Mouse (Mus musculus) ES-E14 (cell line): ENCODE measurements around the gene Atf2.

ENCODE experiments used
- CHD2 ChIP-seq: IDR thresholded peaks from 2 replicates; pipeline ENCODE4 v1.6.1; 2014; ENCODE audit warnings: mild to moderate bottlenecking, low read depth, low read length, inconsistent platforms
- HCFC1 ChIP-seq: IDR thresholded peaks from 2 replicates; pipeline ENCODE4 v1.6.1; 2012; ENCODE audit warnings: low read length, inconsistent platforms, borderline replicate concordance; ENCODE audit not compliant: insufficient read depth
- MAFK ChIP-seq: IDR thresholded peaks from 2 replicates; pipeline ENCODE4 v1.6.1; 2014; ENCODE audit warnings: mild to moderate bottlenecking, low read depth, low read length, inconsistent platforms; ENCODE audit not compliant: insufficient read depth
- ZC3H11A ChIP-seq: IDR thresholded peaks from 2 replicates; pipeline ENCODE4 v1.6.1; 2012; ENCODE audit warnings: low read depth, mild to moderate bottlenecking, inconsistent platforms, low read length, borderline replicate concordance
- ZNF384 ChIP-seq: IDR thresholded peaks from 2 replicates; pipeline ENCODE4 v1.6.1; 2012; ENCODE audit warnings: low read depth, low read length, inconsistent platforms

DNA sequence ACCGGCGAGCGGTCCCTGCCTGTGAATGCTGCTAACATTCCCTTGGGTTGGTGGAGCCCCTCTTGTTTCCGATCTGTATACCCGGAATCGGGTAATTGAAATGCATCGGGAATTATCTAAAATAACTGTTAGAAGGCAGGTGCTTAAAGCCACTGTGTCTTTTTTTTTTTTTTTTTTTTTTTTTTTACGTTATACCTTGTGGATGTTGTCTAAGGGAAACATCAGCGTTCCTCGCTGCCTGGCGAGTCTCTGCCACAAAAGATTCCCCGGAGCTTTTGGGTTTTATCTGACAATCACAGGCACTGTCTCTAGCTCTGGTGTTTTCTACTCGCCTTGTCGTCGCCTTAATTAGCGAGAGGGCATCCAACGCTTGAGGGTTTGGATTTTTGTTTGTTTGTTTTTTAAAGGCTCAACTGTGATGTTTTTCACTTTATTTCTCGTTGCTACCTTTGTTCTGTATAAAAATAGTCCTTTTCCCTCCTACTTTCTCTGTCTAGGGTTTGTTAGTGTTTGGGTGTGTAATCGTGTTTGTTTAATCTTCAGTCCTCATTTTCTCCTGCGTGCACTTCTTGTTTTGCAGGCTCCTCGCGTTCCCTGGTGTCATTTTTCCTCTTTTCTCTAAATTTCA lies 116.6 kb downstream of the Atf2 start:
- TF ChIP-seq MAFK (no peak), ZNF384 (peak; percentile 97), ZC3H11A (no peak), CHD2 (no peak), HCFC1 (no peak)
